Mouse (Mus musculus): ENCODE results near the gene Ubxn10.

Ubxn10 gene

DNA sequence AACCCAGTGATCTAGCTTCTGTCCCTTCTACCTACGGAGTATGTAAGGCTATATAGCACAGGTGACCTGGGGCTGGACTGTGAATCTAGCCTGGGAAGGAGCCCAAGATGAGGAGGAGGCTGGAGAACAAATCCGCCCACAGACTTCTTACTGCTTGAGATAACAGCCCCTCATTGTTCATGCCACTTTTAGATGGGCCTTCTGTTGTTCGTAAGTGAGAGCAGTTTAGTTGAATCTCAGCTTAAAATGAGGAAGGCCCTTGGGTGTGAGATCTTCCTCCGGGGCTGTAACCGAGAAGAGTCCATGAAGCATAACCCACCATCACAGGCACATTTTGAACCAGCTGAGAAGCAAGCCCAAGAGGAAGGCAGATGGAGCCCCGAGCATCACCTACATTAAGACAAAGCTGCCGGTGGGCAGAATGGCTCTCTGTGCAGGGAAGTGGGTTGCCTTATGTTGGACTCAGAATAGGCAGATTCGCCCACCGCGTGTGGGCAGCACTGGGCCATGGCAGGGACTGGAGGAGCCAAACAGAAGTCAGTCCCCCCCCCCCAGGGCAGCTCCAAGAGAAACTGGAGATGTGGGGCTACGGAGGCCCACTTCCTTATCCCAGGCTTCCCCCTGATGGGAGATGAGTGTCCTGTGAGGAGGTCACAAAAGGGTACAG is 76.9 kb downstream of the Ubxn10 start:
- in situ Hi-C loops (cut with MboI; ENCODE audit: unreplicated experiment in 2 of 2), result no loop called here
